Mouse (Mus musculus) heart, adult 2 months (tissue): ENCODE data around the gene Clybl. TPM values are rescaled to one million over a fixed set of nuclear protein-coding genes. Genes with fewer than 3 reads are reported as not detected.

ENCODE experiments used
- DNase-seq, 2 experiments: peaks; one replicate each; pipeline ENCODE4 v3.0.0; 2021
- H3K27ac ChIP-seq: fragments of 200-600 bp; 2 replicates; pipeline ENCODE4 v1.8.1; 2022
- H3K27me3 ChIP-seq: fragments of 200-500 bp; 2 replicates; pipeline ENCODE4 v1.6.1; 2012; ENCODE audit warnings: mild to moderate bottlenecking, low read length, inconsistent platforms, mixed read lengths; ENCODE audit not compliant: control insufficient read depth, insufficient read depth
- H3K36me3 ChIP-seq: fragments of 200-500 bp; 2 replicates; pipeline ENCODE4 v1.6.1; 2012; ENCODE audit warnings: low read length, inconsistent platforms; ENCODE audit not compliant: control insufficient read depth, insufficient read depth
- H3K4me1 ChIP-seq: fragments of 200-500 bp; 2 replicates; pipeline ENCODE4 v1.6.1; 2011; ENCODE audit warnings: low read length; ENCODE audit not compliant: control insufficient read depth, insufficient read depth
- H3K4me3 ChIP-seq: fragments of 200-600 bp; 2 replicates; pipeline ENCODE4 v1.8.1; 2022
- H3K79me2 ChIP-seq: fragments of 200-500 bp; replicated peaks from 2 replicates; pipeline ENCODE4 v1.6.1; 2012; ENCODE audit warnings: mild to moderate bottlenecking, inconsistent platforms, low read length, moderate library complexity, mixed read lengths; ENCODE audit not compliant: control insufficient read depth, insufficient read depth
- H3K9ac ChIP-seq: fragments of 200-500 bp; 2 replicates; pipeline ENCODE4 v1.6.1; 2012; ENCODE audit warnings: low read depth, mild to moderate bottlenecking, control low read depth, inconsistent platforms, low read length, mixed read lengths
- CTCF ChIP-seq: fragments of 200-600 bp; IDR thresholded peaks from 2 replicates; pipeline ENCODE4 v1.8.1; 2022; ENCODE audit warnings: antibody characterized with exemption, mild to moderate bottlenecking, moderate library complexity
- EP300 ChIP-seq: fragments of 200-500 bp; IDR thresholded peaks from 2 replicates; pipeline ENCODE4 v1.6.1; 2011; ENCODE audit warnings: low read depth, low read length, control low read depth; ENCODE audit not compliant: insufficient read depth
- POLR2A ChIP-seq: fragments of 200-500 bp; IDR thresholded peaks from 2 replicates; pipeline ENCODE4 v1.6.1; 2011; ENCODE audit warnings: mild to moderate bottlenecking, low read depth, low read length, control low read depth; ENCODE audit not compliant: insufficient read depth
- WGBS: fragments of 180-500 bp; shearing (Covaris S2); methylation state at CpG from one replicate; pipeline ENCODE4 v1.1.7; 2018; 5-methylcytosine and 5-hydroxymethylcytosine counted together
- intact Hi-C: fragments of 180-260 bp; cut with DNase I; formaldehyde crosslinking; loops from one replicate; pipeline ENCODE4 v1.15.1; 2025
- polyA plus RNA-seq: library from polyadenylated mRNA; depleted of rRNA; stranded (reverse); fragments of >200 nt; gene quantifications from 2 replicates; pipeline ENCODE4 v1.2.3, GENCODE M21; 2012
- total RNA-seq, 2 experiments: library from RNA; stranded (reverse); gene quantifications; 2 replicates each; pipeline ENCODE4 v1.2.3; 2021

The Clybl gene
- total and polyA plus RNA-seq, 3 experiments, result 50.3 to 131 (median 115) TPM

- intact Hi-C loops, result no loop called here
- DNase-seq, result no peak
- Histone ChIP-seq H3K27me3 (no peaks in the 10 kb centered on the region), H3K27ac (no peak overlapping the region), H3K9ac (no peak overlapping the region), H3K79me2 (no peaks in the 10 kb centered on the region), H3K36me3 (no peaks in the 10 kb centered on the region), H3K4me1 (no peaks in the 10 kb centered on the region), H3K4me3 (no peak overlapping the region)
- no peak for TF ChIP-seq EP300
- no peak for TF ChIP-seq CTCF
- no peak for TF ChIP-seq POLR2A
- 80% methylated on average over 1 of the region's 1 CpGs for WGBS
Measured at GRCm38 (mm10) chr14:122243874-122244273, 62.4 kb downstream of the Clybl start.

GRCm38 (mm10) chr14:122246919-122247859 is 65.7 kb downstream of the Clybl start:
- no peak overlapping the region for H3K4me3 ChIP-seq
- intact Hi-C loops, result no loop called here
- no peak for TF ChIP-seq EP300
- TF ChIP-seq POLR2A, result no peak
- no peak for TF ChIP-seq CTCF
- H3K36me3 ChIP-seq, result no peaks in the 10 kb centered on the region
- H3K9ac ChIP-seq, result no peak overlapping the region
- H3K4me1 ChIP-seq, result no peaks in the 10 kb centered on the region
- WGBS, result 74% methylated on average over 18 of the region's 18 CpGs
- H3K27me3 ChIP-seq, result no peaks in the 10 kb centered on the region
- no peaks in the 10 kb centered on the region for H3K79me2 ChIP-seq
- no peak for DNase-seq
- no peak overlapping the region for H3K27ac ChIP-seq

GRCm38 (mm10) chr14:122249123-122249522 is 67.6 kb downstream of the Clybl start:
- TF ChIP-seq CTCF (peak; percentile 48), POLR2A (no peak)
- WGBS, result 86% methylated on average over 3 of the region's 3 CpGs
- Histone ChIP-seq H3K4me1 (no peaks in the 10 kb centered on the region), H3K9ac (no peak overlapping the region), H3K27me3 (no peaks in the 10 kb centered on the region), H3K27ac (no peak overlapping the region), H3K4me3 (no peak overlapping the region), H3K79me2 (no peaks in the 10 kb centered on the region), H3K36me3 (no peaks in the 10 kb centered on the region)
- no peak for DNase-seq
- intact Hi-C loops, result no loop called here

GRCm38 (mm10) chr14:122251346-122251745 is 69.8 kb downstream of the Clybl start:
- Histone ChIP-seq H3K36me3 (no peaks in the 10 kb centered on the region), H3K79me2 (no peaks in the 10 kb centered on the region), H3K27ac (no peak overlapping the region), H3K4me3 (no peak overlapping the region), H3K4me1 (no peaks in the 10 kb centered on the region), H3K9ac (no peak overlapping the region), H3K27me3 (no peaks in the 10 kb centered on the region; the same call in 1 of the 2 replicates)
- no peak for TF ChIP-seq POLR2A
- TF ChIP-seq CTCF, result no peak
- DNase-seq, result no peak
- intact Hi-C loops, result no loop called here

GRCm38 (mm10) chr14:122255562-122256260 is 74.2 kb downstream of the Clybl start:
- Histone ChIP-seq H3K36me3 (no peaks in the 10 kb centered on the region), H3K79me2 (no peaks in the 10 kb centered on the region; the same call in 1 of the 2 replicates), H3K4me1 (no peaks in the 10 kb centered on the region), H3K9ac (no peak overlapping the region), H3K27ac (no peak overlapping the region), H3K4me3 (no peak overlapping the region), H3K27me3 (no peaks in the 10 kb centered on the region; the same call in 1 of the 2 replicates)
- intact Hi-C loops, result no loop called here
- no peak for TF ChIP-seq EP300
- no peak for TF ChIP-seq CTCF
- no peak for TF ChIP-seq POLR2A
- WGBS, result 30% methylated on average over 21 of the region's 21 CpGs
- no peak for DNase-seq

GRCm38 (mm10) chr14:122256261-122256634 is 74.7 kb downstream of the Clybl start:
- no peak overlapping the region for H3K4me3 ChIP-seq

More at GRCm38 (mm10) chr14:122256261-122256634, 74.7 kb downstream of the Clybl start:
- intact Hi-C loops, result no loop called here
- H3K36me3 ChIP-seq, result no peaks in the 10 kb centered on the region
- H3K9ac ChIP-seq, result no peak overlapping the region
- H3K79me2 ChIP-seq, result no peaks in the 10 kb centered on the region; the same call in 1 of the 2 replicates
- DNase-seq, result no peak
- H3K4me1 ChIP-seq, result no peaks in the 10 kb centered on the region
- 55% methylated on average over 8 of the region's 8 CpGs for WGBS
- no peaks in the 10 kb centered on the region; the same call in 1 of the 2 replicates for H3K27me3 ChIP-seq
- no peak for TF ChIP-seq POLR2A
- TF ChIP-seq EP300, result no peak
- no peak for TF ChIP-seq CTCF
- no peak overlapping the region for H3K27ac ChIP-seq
